ENCODE assay signal across 8 mouse cellular contexts in genomic region chr4:149736581-149736980, GRCm38 (mm10). TPM values are rescaled to one million over a fixed set of nuclear protein-coding genes. Genes with fewer than 3 reads are reported as not detected.
DNase-seq lines count a peak whose midpoint lies in the region; ATAC-seq and TF ChIP-seq lines count a peak whose summit lies in the region.

No protein-coding gene starts in this region.

- no peak for TF ChIP-seq CTCF in E14TG2a.4 (conservative IDR thresholded peaks at IDR 0.05; ENCODE audit: low read length)

- no peak overlapping the region for H3K27ac ChIP-seq in forebrain, embryonic 11.5 days (ENCODE audit: low read depth, low read length)
- H3K27ac ChIP-seq in limb, embryonic 12.5 days: no peak overlapping the region
- 0 out of 2 replicates have a peak overlapping the region, but pooled peaks have one; percentile 84 for H3K27ac ChIP-seq in neural tube, embryonic 13.5 days (replicated peaks)

- peak overlapping the region; percentile 96 for H3K4me3 ChIP-seq in E14TG2a.4 (replicated peaks; ENCODE audit: low read length)
- peak overlapping the region; percentile 87 for H3K4me3 ChIP-seq in forebrain, embryonic 11.5 days (ENCODE audit: low read depth, low read length)
- H3K4me3 ChIP-seq in limb, embryonic 12.5 days (replicated peaks): peak overlapping the region; percentile 91
- peak overlapping the region; percentile 90 for H3K4me3 ChIP-seq in neural tube, embryonic 13.5 days

- no peaks in the 10 kb centered on the region for H3K27me3 ChIP-seq in E14TG2a.4 (ENCODE audit: insufficient read depth, low read length)
- no peaks in the 10 kb centered on the region for H3K27me3 ChIP-seq in forebrain, embryonic 11.5 days (ENCODE audit: control insufficient read depth, insufficient read depth, low read length)
- no peaks in the 10 kb centered on the region for H3K27me3 ChIP-seq in limb, embryonic 12.5 days
- H3K27me3 ChIP-seq in neural tube, embryonic 13.5 days: no peaks in the 10 kb centered on the region

- intact Hi-C loops in heart, postnatal 36 days (cut with DNase I): no loop called here

- no peaks in the 10 kb centered on the region for H3K9me3 ChIP-seq in E14TG2a.4 (ENCODE audit: low read length)
- H3K9me3 ChIP-seq in forebrain, embryonic 11.5 days (ENCODE audit: control insufficient read depth, low read length): no peaks in the 10 kb centered on the region
- H3K9me3 ChIP-seq in limb, embryonic 12.5 days: no peaks in the 10 kb centered on the region
- no peaks in the 10 kb centered on the region for H3K9me3 ChIP-seq in neural tube, embryonic 13.5 days

- WGBS in forebrain, embryonic 11.5 days: 47% methylated on average over 4 of the region's 4 CpGs
- WGBS in limb, embryonic 12.5 days: 35% methylated on average over 4 of the region's 4 CpGs
- 53% methylated on average over 4 of the region's 4 CpGs for WGBS in neural tube, embryonic 13.5 days

- peaks cover 83% of the 10 kb centered on the region for H3K4me1 ChIP-seq in E14TG2a.4 (replicated peaks; ENCODE audit: low read depth, low read length)
- peaks cover 28% of the 10 kb centered on the region for H3K4me1 ChIP-seq in forebrain, embryonic 11.5 days (replicated peaks; ENCODE audit: control insufficient read depth, insufficient read depth, low read length)
- peaks cover 48% of the 10 kb centered on the region for H3K4me1 ChIP-seq in limb, embryonic 12.5 days (replicated peaks)
- peaks cover 63% of the 10 kb centered on the region for H3K4me1 ChIP-seq in neural tube, embryonic 13.5 days (replicated peaks)

- peak overlapping the region; percentile 92 for H3K9ac ChIP-seq in forebrain, embryonic 11.5 days (ENCODE audit: low read length)
- peak overlapping the region; percentile 89 for H3K9ac ChIP-seq in limb, embryonic 12.5 days (replicated peaks)
- H3K9ac ChIP-seq in neural tube, embryonic 13.5 days: peak overlapping the region; percentile 95

- ATAC-seq in forebrain, embryonic 11.5 days (replicated peaks; ENCODE audit: low FRiP score): no peak
- no peak for ATAC-seq in limb, embryonic 12.5 days (ENCODE audit: insufficient number of reproducible peaks, insufficient read depth, low FRiP score, low TSS enrichment, low read depth)
- ATAC-seq in neural tube, embryonic 13.5 days (ENCODE audit: low read depth): no peak
- ATAC-seq in CD4-positive, CD25-positive, alpha-beta regulatory T cell, adult 4 months: no peak
- ATAC-seq in activated CD4-positive, CD25-positive, alpha-beta regulatory T cell, adult 4 months: no peak

- DNase-seq in adrenal gland, postnatal 10 days: peak; percentile 84
- no peak for DNase-seq in forebrain, embryonic 11.5 days (ENCODE audit: low spot score)
- DNase-seq in heart, postnatal 36 days: peak; percentile 71 to 74

- H3K36me3 ChIP-seq in E14TG2a.4 (ENCODE audit: insufficient read depth, low read length): peaks cover 44% of the 10 kb centered on the region
- H3K36me3 ChIP-seq in forebrain, embryonic 11.5 days (ENCODE audit: control insufficient read depth, insufficient read depth, low read length): no peaks in the 10 kb centered on the region
- H3K36me3 ChIP-seq in limb, embryonic 12.5 days: peaks cover 14% of the 10 kb centered on the region
- H3K36me3 ChIP-seq in neural tube, embryonic 13.5 days: peaks cover 9% of the 10 kb centered on the region

- peak overlapping the region; percentile 98 for H3K4me2 ChIP-seq in forebrain, embryonic 11.5 days (ENCODE audit: low read depth, low read length, severe bottlenecking)
- peak overlapping the region; percentile 97 for H3K4me2 ChIP-seq in limb, embryonic 12.5 days
- H3K4me2 ChIP-seq in neural tube, embryonic 13.5 days: peak overlapping the region; percentile 93

RNA-seq across cellular contexts. Expression of gene Tmem201, which starts 1.3 kb away (rescaled TPM):
- total RNA-seq in adrenal gland, postnatal 10 days (2021): 10 to 100 TPM; 35.0 to 43.6 TPM
- polyA plus RNA-seq in forebrain, embryonic 11.5 days (2014; fragmentation: Nextera tagmentation; extraction: Ambion mirVana): 25.1 and 26.3 TPM in 2 replicates
- 10 to 100 TPM; 87.7 to 90.5 TPM for total RNA-seq in heart, postnatal 36 days (2021)
- polyA plus RNA-seq in limb, embryonic 12.5 days (2016; fragmentation: Nextera tagmentation; extraction: Ambion mirVana): 37.9 and 38.4 TPM in 2 replicates
- polyA plus RNA-seq in neural tube, embryonic 13.5 days (2015; fragmentation: Nextera tagmentation; extraction: Ambion mirVana): 41.1 and 41.4 TPM in 2 replicates
- 1 to 10 TPM; 4.6 to 7.8 TPM for polyA plus RNA-seq in CD4-positive, CD25-positive, alpha-beta regulatory T cell, adult 4 months (2017; shearing (Covaris generic))
- 1 to 10 TPM; 3.0 to 6.8 TPM for polyA plus RNA-seq in activated CD4-positive, CD25-positive, alpha-beta regulatory T cell, adult 4 months (2017; shearing (Covaris generic))

RNA-seq across cellular contexts. Expression of gene Pik3cd, which starts 34.2 kb away (rescaled TPM):
- 10 to 100 TPM in 1 of 2 experiments, 1 to 10 TPM in 1; 7.5 to 12.1 TPM for total RNA-seq in adrenal gland, postnatal 10 days (2021)
- polyA plus RNA-seq in forebrain, embryonic 11.5 days (2014; fragmentation: Nextera tagmentation; extraction: Ambion mirVana): 6.3 and 7.0 TPM in 2 replicates
- total RNA-seq in heart, postnatal 36 days (2021): 1 to 10 TPM; 4.3 to 5.9 TPM
- 3.8 TPM in 2 replicates for polyA plus RNA-seq in limb, embryonic 12.5 days (2016; fragmentation: Nextera tagmentation; extraction: Ambion mirVana)
- polyA plus RNA-seq in neural tube, embryonic 13.5 days (2015; fragmentation: Nextera tagmentation; extraction: Ambion mirVana): 17.8 and 20.0 TPM in 2 replicates
- polyA plus RNA-seq in CD4-positive, CD25-positive, alpha-beta regulatory T cell, adult 4 months (2017; shearing (Covaris generic)): 100 to 1,000 TPM; 102 to 179 TPM
- polyA plus RNA-seq in activated CD4-positive, CD25-positive, alpha-beta regulatory T cell, adult 4 months (2017; shearing (Covaris generic)): 100 to 1,000 TPM in 1 of 2 experiments, 10 to 100 TPM in 1; 80.6 to 129 TPM

RNA-seq across cellular contexts. Expression of gene Slc25a33, which starts 37.5 kb away (rescaled TPM):
- total RNA-seq in adrenal gland, postnatal 10 days (2021): 10 to 100 TPM; 24.3 to 34.0 TPM
- 12.0 and 12.2 TPM in 2 replicates for polyA plus RNA-seq in forebrain, embryonic 11.5 days (2014; fragmentation: Nextera tagmentation; extraction: Ambion mirVana)
- total RNA-seq in heart, postnatal 36 days (2021): 10 to 100 TPM; 27.0 to 45.2 TPM
- polyA plus RNA-seq in limb, embryonic 12.5 days (2016; fragmentation: Nextera tagmentation; extraction: Ambion mirVana): 27.6 and 33.5 TPM in 2 replicates
- polyA plus RNA-seq in neural tube, embryonic 13.5 days (2015; fragmentation: Nextera tagmentation; extraction: Ambion mirVana): 31.8 and 32.7 TPM in 2 replicates
- 1 to 10 TPM; 4.6 to 5.7 TPM for polyA plus RNA-seq in CD4-positive, CD25-positive, alpha-beta regulatory T cell, adult 4 months (2017; shearing (Covaris generic))
- 1 to 10 TPM; 5.2 to 7.7 TPM for polyA plus RNA-seq in activated CD4-positive, CD25-positive, alpha-beta regulatory T cell, adult 4 months (2017; shearing (Covaris generic))
